Mouse (Mus musculus) layer of hippocampus, postnatal 10 days (tissue): ENCODE data around the gene Clec3b. TPM values are rescaled to one million over a fixed set of nuclear protein-coding genes. Genes with fewer than 3 reads are reported as not detected.
A peak's percentile ranks its signal among the peaks of the same experiment; 100 is the strongest.

Experiments used
- DNase-seq, 2 experiments: peaks; one replicate each; pipeline ENCODE4 v3.0.0; 2021; ENCODE audit warnings: low spot score in 2 of 2
- long read RNA-seq: library from polyadenylated mRNA; stranded (forward); transcript quantifications from one replicate; pipeline ENCODE4 v2.0.0, GENCODE M21; 2023
- total RNA-seq, 2 experiments: library from RNA; stranded (reverse); gene quantifications; 2 replicates each; pipeline ENCODE4 v1.2.3; 2021

The Clec3b gene
- 1 to 10 TPM; 7.2 to 7.4 TPM for total RNA-seq
- long read RNA-seq, result 0 reads

DNA sequence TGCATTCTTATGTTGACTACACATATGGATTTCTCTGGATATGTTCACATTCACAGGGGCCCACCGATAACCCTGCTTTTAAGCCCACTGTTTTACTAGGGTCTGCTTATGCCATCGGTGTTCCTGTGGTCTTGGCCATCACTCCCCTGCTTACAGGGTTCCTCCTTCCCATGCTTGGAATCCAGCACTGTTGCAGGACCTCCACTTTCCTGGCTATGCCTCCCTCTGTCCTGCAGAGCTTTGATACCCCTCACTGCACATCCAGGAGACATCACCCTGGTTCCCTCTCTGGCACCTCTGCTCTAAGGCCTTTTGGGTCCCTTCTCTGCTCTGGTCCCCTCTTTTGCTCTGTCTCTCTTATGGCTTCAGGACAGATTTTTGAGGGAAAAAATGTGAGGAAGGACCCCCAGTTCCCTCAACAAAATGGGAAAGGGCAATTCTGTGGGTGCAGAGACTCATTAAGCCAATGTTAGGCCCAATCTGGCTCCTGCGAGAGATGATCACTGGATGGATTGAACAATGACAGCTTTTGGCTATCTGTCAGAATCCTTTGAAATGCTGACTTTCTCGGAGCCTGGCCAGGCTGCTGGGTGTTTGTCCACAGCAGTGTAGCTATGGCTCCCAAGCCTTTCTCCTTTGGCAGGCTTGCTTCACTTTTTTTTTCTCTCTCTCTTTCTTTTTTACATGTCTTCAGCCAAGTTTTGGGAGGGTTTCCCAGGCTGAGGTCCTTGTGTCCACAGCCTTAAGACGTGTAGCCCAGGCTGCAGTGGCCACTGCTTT lies at the start of gene Clec3b:
TSS of gene Clec3b (plus strand) at position 706 of the 780 bp plus-strand sequence.
- DNase-seq, result peak; percentile 54 to 59

DNA sequence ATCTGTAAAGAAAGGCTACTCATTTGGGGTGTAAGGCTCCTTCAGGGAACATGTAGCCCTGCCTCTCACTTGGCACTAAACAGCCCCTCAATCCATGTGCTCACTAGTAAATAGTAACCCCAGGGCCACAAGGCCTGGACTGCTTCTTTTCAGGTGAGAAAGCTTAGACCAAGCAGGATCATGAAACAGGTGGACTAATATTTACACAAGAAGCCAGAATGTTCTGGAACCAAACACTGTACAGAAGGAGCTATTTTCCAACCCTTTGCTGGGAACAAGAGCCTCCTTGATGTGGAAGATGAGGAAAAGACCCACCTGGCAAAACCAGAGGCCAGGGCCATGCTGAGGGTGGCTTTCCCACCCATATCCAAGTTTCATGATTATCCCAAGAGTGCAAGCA lies 47.3 kb upstream of the Clec3b start:
- no peak for DNase-seq

DNA sequence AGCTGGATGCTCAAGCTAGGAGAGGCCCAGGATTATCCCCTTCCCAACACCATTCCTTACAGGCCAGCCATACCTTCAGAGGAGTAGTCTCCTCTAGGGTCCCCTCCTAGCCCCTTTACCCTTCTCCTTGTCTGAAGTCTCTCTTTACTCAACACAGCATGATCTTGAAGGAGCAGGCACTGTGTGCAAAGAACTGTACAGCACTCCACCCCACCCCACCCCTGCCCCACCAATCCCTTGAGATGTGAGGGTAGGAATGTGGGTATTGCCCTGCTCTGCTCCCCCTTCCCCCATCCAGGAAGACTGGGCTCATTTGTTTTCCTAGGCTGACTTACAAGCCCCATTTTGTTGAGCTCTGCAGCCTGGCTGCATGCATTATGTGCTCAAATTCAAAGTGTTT lies 46.4 kb upstream of the Clec3b start:
- no peak for DNase-seq

DNA sequence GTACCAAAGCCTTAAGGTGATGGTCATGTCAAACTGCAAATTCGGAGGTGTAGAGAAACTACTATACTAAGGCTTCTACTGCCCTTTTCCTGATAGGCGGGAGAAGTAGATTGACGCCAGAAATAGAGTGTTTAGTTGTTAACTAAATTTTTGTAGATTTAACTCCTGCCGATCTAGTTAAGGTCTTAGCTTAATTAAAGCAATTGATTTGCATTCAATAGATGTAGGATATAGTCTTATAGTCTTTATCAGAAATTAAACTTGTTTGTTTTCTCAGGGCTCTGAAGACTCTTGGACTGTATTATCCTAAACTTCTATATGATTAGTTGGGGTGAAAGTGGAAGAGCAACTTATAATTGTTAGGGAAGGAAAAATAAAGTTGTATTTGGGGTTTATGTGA lies 43.6 kb upstream of the Clec3b start:
- no peak for DNase-seq

DNA sequence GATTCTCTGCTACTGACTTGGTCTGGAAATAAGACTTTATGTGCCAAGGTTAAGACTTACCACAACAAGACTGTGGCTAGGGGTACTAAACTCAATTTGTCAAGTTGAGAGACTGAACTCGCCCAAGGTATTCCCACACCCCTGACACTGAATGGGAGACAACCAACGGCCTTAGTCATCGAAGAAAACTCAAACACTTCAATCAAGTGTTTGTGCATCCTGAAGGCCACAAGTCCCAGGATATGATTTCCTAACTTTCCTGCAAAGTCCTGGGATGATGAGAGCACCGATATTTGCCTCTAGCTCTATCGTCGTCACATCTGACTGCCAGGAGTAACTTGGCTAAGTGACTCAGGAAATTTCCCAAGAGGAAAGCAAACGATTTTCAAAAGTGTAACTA lies 41.6 kb upstream of the Clec3b start:
- no peak for DNase-seq

DNA sequence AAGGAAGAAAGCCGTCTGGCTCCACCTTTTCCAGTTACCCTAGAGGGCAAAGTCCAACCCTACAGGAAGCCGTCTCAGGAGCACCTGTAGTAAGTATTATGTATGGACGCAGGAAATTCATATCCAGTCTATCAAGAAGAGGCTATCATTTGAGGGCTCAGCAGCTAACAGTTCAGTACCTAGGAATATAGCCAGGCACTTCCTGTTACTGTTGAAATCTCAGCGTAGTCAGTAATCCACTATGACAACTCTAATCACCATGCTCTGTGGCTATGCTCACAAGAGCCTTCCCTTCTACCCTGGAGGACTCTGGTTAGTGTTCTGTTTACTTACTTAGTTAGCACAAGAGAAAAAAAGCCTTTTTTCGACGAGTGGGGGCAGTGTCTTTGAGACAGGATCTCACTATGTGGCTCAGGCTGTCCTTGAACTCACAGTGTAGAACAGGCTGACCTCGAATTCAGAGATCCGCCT lies 39.0 kb upstream of the Clec3b start:
- DNase-seq, result no peak

DNA sequence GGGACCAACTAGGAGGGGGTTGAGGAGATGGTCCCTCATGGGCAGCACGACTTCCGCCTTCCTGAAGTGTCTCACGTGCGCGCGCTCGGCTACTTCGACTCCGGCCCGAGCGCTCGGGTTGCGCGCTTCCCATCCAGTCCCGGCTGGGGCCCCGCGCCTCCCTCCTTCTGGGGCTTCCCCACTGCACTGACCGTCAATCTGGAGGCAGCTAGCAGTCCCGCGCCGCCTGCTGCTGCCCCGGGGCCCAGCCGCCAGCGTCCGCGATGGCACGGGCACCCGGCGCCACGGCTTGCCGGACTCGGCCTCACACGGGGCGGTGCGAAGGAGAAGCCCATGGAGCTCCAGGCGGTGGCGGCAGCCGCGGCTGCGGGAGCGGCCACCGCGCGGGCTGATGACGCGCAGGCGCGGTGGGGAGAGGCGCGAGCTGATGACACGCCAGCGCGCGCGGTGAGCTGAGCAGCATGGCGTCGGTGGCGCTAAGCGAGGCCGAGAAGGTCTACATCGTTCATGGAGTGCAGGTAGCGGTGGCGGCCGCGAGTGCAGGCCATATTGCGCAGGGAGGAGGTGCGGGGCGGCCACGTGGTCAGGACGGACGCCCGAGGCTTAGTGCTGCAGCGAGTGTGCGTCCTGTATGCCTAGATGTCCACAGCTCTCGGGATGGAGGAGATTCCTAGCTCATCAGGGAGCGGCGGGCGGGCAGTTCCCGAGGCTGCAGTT lies 37.8 kb upstream of the Clec3b start, which contains the start of the genes Zdhhc3 and Exosc7:
TSS of gene Zdhhc3 (minus strand) at position 401 of the 717 bp plus-strand sequence.
TSS of gene Exosc7 (plus strand) at position 411 of the 717 bp plus-strand sequence.
- peak; percentile 87 to 91 for DNase-seq

DNA sequence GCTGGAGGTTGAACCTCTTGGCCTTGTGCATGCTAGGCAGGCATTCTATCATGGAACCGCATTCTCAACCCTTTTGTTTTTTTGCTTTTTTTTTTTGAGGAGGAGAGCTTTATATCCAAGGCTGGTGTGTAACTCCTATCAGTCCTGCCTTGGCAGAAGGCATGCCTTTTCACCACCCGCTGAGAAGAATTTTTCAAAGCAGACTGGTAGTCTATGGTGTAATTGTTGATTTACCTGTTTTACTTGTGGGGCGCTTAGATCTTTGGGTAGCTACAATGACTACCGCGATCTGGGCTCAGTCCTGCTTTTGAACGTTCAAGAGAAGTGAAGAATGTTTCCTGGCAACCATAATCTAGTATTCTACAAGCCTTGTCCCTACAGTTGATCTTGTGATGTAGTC lies 36.8 kb upstream of the Clec3b start:
- DNase-seq, result no peak

DNA sequence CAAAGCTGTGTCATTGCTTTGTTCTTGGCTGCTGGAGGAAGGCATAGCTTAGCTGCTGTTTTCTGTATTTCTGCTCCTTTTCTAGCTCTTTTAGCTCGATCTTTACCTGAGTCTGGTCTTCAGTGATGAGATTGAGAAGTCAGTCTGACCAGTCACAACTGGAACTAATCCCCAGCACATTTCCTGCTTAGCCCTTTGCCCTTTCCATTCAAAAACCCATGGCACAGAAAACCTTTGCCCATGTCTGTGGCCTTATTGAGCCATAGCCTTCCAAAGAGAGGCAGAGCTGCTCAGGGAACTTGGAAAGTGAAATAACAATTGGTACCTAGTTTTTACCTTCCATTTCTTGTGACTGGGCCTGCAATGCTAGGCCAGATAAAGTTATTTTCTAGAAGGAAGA lies 35.2 kb upstream of the Clec3b start:
- DNase-seq, result no peak

DNA sequence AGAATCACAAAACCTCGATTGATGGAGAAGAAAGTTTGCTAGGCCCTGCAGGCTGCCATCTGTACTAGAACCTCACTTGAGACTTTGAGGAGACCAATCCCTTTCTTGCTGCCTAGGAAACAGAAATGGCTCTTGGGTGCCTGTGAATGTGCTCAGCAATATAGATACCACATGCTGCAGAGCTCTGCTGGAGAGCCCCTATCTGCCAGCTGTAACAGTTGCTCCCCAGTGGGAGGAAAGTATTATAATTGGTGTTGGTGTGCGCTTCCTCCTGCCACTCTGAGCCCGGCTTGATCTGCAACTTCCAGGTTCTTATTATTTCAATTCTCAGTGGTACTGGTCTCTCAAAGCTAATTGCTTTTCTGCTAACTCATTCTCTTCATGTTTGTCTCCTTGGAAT lies 27.7 kb upstream of the Clec3b start:
- DNase-seq, result no peak

DNA sequence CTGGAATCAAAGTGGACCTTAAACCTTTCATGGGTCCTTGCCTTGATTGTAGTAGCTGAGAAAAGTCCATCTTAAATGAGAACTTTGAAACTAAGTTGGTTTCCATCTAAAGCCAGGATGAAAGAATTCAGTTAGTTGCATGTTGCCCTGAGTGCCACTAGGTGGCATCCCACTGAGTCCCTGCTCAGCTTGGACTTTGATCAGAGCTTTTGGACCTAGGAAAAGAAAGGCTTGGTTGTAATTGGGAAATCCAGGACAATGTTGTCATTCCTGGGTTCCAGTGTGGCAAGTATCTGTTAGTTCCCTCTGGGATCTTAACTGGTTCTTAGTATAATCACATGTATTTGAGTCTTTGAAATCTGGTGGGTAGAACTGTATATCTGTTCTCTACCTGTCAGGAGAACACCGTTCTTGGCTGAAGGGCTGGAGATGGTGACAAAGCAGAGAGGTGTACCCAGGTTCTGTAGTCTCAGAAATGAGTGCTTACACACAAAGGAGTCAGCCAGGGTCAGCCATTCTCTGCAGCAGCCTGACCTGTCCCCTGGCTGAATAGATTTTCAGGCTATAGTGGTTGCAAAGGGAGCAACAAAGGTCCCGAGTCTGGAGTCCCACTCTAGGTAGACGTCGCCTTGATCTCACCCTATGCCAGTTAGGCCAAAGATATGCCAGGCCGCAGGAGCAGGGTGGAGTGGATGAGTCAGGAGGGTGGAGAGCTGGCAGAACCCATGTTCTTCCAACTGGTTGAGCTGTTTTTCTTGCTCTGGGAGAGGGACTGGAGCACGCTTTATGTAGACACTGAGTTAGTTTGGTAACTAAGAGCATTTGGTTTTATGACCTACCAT lies 27.0 kb upstream of the Clec3b start:
- DNase-seq, result no peak

DNA sequence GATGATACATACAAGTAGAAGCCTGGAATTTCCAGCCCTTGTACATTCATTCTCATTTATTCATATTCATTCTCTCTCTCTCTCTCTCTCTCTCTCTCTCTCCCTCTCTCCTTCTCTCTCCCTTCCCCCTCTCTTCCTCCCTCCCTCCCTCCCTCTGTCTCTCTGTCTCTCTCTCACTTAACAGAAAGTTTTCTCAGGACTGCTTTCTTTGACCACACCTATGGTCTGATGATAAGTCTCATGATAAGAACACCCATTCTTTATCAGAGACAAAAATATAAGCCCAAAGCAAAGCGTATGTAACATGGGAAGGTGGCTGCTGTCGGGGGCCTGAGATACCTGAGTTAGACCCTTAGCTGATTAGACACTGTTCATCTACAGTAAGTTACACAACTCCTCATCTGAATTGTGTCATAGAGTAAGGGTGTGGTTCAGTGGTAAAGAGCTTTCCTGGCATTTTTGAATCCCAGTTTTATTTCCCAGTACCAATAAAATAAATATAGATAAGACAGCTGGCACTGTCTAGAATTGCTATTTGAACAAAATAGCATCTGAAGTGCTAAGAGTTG lies 26.2 kb upstream of the Clec3b start:
- no peak for DNase-seq

DNA sequence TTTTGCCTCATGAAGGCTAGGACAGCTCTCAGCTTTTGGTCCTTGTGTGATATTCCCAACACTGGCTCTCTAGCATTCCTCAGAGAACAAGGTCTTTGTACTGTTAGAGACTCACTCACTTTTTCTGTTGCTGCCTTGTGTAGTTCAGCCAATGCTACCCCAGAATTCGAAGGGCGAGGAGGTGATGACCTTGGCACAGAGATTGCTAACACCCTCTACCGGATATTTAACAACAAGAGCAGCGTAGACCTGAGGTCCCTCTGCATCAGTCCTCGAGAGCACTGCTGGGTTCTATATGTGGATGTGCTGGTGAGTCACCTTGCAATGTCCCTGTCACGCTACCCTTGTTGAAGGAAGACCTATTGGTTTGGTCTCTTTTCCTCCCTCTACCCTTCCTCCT lies 23.1 kb upstream of the Clec3b start:
- no peak for DNase-seq

DNA sequence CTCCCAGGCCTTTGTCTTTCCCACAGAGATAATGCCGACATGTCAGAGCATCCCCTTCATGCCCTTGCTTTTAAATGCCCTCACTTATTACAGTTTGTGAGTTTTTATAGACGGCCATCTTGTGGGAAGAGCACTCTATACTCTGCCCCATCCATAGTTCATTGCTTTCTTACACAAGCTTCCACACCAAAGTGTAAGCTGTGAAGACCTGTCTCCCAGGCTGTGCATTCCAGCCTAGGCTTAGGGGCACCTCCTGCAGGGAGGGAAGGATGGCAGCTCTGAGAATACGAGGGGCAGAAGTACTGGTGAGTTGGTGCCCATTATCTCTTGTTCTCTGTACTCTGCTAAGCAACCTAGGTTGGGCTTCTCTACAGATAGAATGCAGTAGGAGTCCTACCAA lies 17.8 kb upstream of the Clec3b start:
- DNase-seq, result no peak

DNA sequence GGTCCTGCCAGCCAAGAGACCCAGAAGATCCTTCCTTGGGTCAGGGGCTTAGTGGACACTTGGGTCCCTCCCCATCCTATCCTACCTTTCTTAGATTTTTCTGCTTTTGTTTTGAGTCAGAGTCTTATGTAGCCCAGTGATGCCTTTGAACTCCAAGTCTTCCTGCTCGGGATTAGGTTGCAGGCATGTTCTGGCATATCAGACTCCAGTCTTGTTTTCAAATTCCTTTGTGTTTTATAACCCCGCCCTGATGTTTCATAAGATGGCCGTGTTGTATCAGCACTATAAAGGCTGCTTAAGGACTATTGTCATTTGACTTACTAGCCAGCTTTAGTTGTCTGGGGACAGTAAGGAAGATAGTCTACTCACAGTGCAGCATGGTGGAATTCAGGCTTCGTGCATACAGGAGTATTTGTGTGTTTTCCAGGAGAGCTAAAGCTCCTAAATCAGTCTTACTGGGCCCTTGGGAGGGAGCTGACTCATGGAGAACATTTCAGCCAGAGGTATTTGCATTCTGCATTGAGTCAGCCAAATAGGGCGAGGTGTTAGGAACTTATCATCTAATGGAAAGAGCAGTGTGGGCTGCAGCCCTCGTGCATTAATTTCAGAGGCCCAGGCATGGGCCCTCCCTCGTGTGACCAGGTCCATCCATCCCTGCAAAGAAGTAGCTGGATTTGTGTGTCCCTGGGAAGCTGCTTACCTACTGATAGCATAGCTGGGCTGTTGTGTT lies 13.6 kb upstream of the Clec3b start:
- no peak for DNase-seq

DNA sequence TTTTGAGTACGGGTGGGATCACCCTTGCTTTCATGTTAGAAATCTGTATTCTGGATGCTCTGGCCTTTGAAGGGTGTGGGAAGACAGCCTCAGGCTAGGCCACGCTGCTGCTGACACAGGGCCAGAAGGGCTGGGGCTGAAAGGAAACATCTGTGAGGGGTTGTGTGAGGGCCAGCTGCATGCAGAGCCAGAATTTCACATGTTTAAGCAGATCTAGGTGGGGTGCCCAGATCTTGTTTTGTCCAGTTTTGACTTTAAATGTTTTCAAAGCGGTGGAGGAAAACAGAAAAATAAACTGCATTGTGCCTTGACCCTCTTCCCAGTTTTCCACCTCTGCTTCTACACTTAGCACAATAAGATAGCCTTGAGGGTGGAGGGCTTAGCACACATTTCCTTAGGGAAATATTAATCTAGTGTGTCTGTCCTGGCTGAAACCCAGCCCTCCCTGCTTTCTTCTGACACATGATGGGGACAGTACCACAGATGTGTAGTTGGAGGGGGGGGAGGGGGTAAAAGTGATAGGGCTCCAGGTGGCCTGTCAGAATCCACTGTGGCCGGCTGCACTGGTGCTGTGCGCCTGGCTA lies 11.8 kb upstream of the Clec3b start:
- no peak for DNase-seq

DNA sequence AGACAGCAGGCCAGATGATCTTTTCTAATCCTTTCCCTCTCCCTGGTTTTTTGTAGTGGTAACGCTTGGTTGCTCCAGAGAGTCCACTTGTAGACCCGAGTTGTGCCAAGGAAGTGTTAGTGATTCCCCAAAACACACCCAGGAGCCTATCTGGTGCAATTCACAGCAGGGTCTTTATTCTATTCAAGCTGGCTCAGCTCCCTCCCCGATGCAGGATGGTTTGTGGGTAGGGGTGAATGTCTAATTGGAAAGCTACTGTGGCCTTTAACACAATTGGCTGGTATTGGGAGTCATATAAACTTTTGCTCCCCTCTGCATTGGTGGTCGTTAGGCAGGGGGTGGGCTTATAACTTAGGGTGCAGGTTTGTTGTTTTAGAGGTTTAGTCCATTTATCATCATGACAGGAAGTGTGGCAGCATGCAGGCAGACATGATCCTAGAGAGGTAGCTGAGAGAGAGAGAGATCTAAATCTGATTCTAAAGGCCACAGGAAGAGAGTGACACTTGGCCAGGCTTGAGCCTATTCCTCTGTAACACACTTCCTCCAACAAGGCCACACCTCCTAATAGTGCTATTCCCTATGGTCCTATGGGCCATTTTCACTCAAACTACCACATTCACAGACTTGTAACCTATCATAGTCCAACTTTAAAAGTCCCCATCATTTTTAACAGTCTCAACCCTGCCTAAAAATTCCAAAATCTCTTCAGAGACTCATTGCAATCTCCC lies 10.7 kb upstream of the Clec3b start:
- no peak for DNase-seq

DNA sequence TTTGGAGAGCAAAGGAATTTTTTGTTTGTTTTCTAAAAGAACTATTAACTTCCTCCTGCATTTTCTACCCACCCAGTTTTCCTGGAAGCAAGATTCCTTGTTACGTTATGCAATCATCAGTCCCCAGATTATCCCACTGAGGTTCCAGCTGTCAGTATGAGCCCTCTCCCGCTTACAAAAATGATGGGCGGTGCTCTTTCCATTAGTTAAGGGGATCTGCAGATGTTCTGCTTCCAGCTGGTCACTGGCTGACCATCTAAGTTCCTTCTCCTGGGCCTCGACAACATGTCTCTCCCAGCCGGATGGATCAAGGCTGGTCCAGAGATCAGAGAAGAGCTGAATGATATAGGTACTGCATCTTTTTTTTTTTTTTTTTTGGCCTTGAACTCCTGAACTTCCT lies 2.3 kb upstream of the Clec3b start:
- DNase-seq, result no peak

DNA sequence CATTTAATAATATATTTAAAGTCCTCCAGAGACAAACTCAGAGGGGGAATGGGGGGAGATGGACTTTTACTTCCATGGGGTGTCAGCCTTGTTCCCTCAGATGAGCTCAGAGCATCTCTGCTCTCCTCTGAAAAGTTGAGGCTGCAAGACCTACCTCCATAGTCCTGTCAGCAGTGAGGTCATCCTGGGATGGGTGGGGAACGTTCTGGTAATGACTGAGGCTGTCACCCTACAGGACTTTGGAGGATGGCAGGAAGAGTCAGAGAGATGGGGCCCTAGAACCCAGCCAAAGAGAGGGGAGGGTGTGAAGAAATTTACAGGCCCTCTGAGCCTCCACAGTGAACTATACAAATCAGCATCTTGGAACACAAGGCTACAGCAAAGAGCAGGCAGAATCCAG lies 815 bp downstream of the Clec3b start:
- no peak for DNase-seq

DNA sequence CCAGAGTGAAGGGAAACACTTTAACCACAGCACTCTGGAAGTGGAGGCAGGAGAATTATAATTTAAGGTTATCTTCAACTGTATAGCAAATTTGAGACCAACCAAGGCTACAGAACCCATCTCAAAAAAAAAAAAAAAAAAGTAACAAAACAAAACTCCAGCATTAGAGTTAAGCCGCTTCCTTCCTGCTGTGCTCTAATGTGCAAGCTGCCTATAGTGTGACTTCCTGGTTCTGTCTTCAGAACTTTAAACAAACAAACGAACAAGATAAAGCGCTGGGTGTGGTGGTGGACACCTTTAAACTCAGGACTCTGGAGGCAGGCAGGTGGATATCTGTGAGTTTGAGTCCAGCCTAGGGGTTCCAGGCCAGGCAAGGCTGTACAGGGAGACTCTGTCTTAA lies 1.3 kb downstream of the Clec3b start:
- no peak for DNase-seq
